Mouse (Mus musculus): ENCODE results near the gene Txlnb.

DNA sequence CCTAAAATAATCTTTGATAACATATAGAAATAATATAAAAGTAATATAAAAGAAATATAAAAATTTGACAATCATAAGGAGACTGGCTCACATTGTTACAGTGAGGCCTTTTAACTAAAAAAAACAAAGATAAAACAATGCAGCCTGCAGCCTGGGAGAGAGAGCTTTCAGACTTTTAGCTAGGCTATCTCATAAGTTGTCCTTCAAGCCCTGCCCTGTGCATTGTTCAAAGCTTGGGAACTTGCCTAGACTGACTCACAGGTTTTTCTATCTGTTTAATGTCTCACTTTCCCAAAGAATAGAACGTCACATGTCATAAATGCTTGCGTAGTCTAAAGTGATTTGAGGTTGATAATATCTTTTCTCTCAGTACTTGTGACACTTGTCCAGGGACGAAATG lies 36.3 kb upstream of the Txlnb start:
- TF ChIP-seq EP300 (IDR thresholded peaks at IDR 0.05; ENCODE audit: insufficient read depth, low read depth, low read length) = no peak
- no peak for TF ChIP-seq POLR2A (IDR thresholded peaks at IDR 0.05; ENCODE audit: insufficient read depth, low read depth, low read length)

Measured in heart, adult 2 months (tissue).